Mouse (Mus musculus): ENCODE data around the gene Rfesd. TPM values are rescaled to one million over a fixed set of nuclear protein-coding genes. Genes with fewer than 3 reads are reported as not detected.

Rfesd gene
- polyA plus RNA-seq (2014; fragmentation: Illumina TruSeq; extraction: RNeasy Lipid Tissue Mini Kit (QIAGEN cat#74804); ENCODE audit: low read depth, low replicate concordance): 89.5 TPM

DNA sequence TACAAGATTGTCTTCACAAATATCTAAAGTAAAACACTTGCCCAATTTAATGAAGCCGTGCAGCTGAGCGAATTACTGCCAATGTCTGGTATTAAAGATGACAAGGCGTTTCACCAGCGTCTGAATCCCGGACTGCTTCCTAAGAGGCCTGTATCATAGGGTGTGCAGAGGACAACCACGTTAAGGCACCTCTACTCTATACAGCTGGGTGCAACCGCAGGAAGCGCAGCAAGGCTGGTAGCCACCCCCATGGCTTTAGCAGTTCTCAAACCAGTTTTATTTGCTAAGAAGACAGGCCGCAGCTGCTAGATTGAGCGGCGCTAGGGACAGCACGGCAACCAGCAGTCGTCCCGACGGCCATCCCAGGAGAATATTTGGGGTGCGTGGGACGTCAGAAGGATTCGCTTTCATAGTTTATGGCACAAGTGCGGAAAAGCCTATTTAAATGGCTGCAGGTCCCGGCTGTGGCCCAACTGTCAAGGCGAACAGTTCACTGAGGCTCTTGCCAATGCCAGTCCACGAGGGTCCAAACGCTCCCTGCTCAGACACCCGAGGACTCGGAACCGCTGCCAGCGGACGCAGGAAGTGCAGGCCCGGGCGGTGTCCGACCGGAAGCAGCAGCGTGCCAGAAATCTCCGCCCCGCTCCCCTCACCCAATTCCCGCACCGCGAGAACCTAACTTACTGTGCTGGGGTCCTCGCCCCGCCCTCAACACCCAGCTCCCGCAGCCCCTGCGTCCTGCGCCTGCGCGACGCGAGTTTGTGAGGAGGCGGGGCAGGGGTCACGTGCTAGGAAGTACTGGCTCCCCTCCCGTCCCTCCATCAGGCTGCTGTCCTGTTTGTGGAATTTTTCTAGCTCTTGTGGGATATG is at the start of gene Rfesd:
Gene Rfesd, minus strand, starts transcription at position 746 of the 870 bp plus-strand sequence.

DNA sequence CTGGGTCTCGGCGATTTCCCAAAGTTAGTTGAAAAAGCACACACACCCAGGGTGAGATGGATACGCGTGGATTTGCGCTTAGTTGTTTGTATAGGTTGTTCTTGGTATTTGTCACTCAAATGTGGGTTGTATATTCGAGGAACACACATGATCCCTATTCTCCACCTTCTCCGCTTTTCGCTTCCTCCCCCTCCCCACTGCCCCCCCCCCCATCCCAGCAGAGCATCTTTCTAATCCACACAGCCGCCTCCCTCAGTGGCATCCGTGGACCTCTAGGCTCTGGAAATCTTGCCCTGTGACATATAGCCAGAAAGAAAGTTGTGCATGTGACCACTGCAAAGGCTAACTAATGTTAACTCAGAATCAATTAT is 38.4 kb upstream of the Rfesd start, which contains the start of gene Gpr150:
Gene Gpr150, minus strand, starts transcription at position 101 of the 371 bp plus-strand sequence.

DNA sequence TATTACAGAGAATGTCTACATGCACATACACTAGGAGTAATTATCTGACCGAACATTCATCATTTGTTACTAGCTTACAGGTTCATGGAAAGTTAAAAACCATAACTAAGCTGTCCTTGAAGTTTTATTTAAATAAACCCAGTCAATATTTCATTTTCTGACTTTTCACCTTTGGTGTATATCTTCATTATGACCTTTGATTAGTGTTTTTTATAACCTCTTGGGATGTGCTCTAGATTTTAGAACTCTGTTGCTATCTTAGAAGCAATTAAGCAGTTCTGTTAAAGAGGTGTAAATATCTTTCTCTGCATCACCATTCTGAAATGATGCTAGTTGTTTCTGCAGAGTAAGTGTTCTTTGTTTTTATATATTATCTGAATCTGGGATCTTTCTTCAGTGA is 51.7 kb downstream of the Rfesd start, which contains the start of gene Spata9:
Gene Spata9, plus strand, starts transcription at position 301 of the 400 bp plus-strand sequence.

Other genes starting within 250 kb of the Rfesd start
- gene Glrx, start 178.9 kb downstream of the Rfesd start, polyA plus RNA-seq (2014; fragmentation: Illumina TruSeq; extraction: RNeasy Lipid Tissue Mini Kit (QIAGEN cat#74804); ENCODE audit: low read depth, low replicate concordance): 54.3 TPM
- 8.0 TPM for gene Rhobtb3, start 74.8 kb downstream of the Rfesd start, polyA plus RNA-seq (2014; fragmentation: Illumina TruSeq; extraction: RNeasy Lipid Tissue Mini Kit (QIAGEN cat#74804); ENCODE audit: low read depth, low replicate concordance)
- gene Spata9, start 51.6 kb downstream of the Rfesd start, polyA plus RNA-seq (2014; fragmentation: Illumina TruSeq; extraction: RNeasy Lipid Tissue Mini Kit (QIAGEN cat#74804); ENCODE audit: low read depth, low replicate concordance): not detected
- gene Gpr150, start 38.3 kb upstream of the Rfesd start, polyA plus RNA-seq (2014; fragmentation: Illumina TruSeq; extraction: RNeasy Lipid Tissue Mini Kit (QIAGEN cat#74804); ENCODE audit: low read depth, low replicate concordance): not detected
- 51.6 TPM for gene Arsk, start 79.9 kb upstream of the Rfesd start, polyA plus RNA-seq (2014; fragmentation: Illumina TruSeq; extraction: RNeasy Lipid Tissue Mini Kit (QIAGEN cat#74804); ENCODE audit: low read depth, low replicate concordance)
- gene Ttc37, start 80.0 kb upstream of the Rfesd start, polyA plus RNA-seq (2014; fragmentation: Illumina TruSeq; extraction: RNeasy Lipid Tissue Mini Kit (QIAGEN cat#74804); ENCODE audit: low read depth, low replicate concordance): 26.8 TPM

Measured in kidney, adult 10 weeks (tissue).